Mouse (Mus musculus) heart, adult 2 months (tissue): ENCODE results near the gene Ctrb1. TPM values are rescaled to one million over a fixed set of nuclear protein-coding genes. Genes with fewer than 3 reads are reported as not detected.

ENCODE experiments used
- DNase-seq, 2 experiments: peaks; one replicate each; pipeline ENCODE4 v3.0.0; 2021
- H3K27ac ChIP-seq: fragments of 200-600 bp; 2 replicates; pipeline ENCODE4 v1.8.1; 2022
- H3K27me3 ChIP-seq: fragments of 200-500 bp; 2 replicates; pipeline ENCODE4 v1.6.1; 2012; ENCODE audit warnings: mild to moderate bottlenecking, low read length, inconsistent platforms, mixed read lengths; ENCODE audit not compliant: control insufficient read depth, insufficient read depth
- H3K36me3 ChIP-seq: fragments of 200-500 bp; 2 replicates; pipeline ENCODE4 v1.6.1; 2012; ENCODE audit warnings: low read length, inconsistent platforms; ENCODE audit not compliant: control insufficient read depth, insufficient read depth
- H3K4me1 ChIP-seq: fragments of 200-500 bp; 2 replicates; pipeline ENCODE4 v1.6.1; 2011; ENCODE audit warnings: low read length; ENCODE audit not compliant: control insufficient read depth, insufficient read depth
- H3K4me3 ChIP-seq: fragments of 200-600 bp; 2 replicates; pipeline ENCODE4 v1.8.1; 2022
- H3K79me2 ChIP-seq: fragments of 200-500 bp; replicated peaks from 2 replicates; pipeline ENCODE4 v1.6.1; 2012; ENCODE audit warnings: mild to moderate bottlenecking, inconsistent platforms, low read length, moderate library complexity, mixed read lengths; ENCODE audit not compliant: control insufficient read depth, insufficient read depth
- H3K9ac ChIP-seq: fragments of 200-500 bp; 2 replicates; pipeline ENCODE4 v1.6.1; 2012; ENCODE audit warnings: low read depth, mild to moderate bottlenecking, control low read depth, inconsistent platforms, low read length, mixed read lengths
- CTCF ChIP-seq: fragments of 200-600 bp; IDR thresholded peaks from 2 replicates; pipeline ENCODE4 v1.8.1; 2022; ENCODE audit warnings: antibody characterized with exemption, mild to moderate bottlenecking, moderate library complexity
- EP300 ChIP-seq: fragments of 200-500 bp; IDR thresholded peaks from 2 replicates; pipeline ENCODE4 v1.6.1; 2011; ENCODE audit warnings: low read depth, low read length, control low read depth; ENCODE audit not compliant: insufficient read depth
- POLR2A ChIP-seq: fragments of 200-500 bp; IDR thresholded peaks from 2 replicates; pipeline ENCODE4 v1.6.1; 2011; ENCODE audit warnings: mild to moderate bottlenecking, low read depth, low read length, control low read depth; ENCODE audit not compliant: insufficient read depth
- WGBS: fragments of 180-500 bp; shearing (Covaris S2); methylation state at CpG from one replicate; pipeline ENCODE4 v1.1.7; 2018; 5-methylcytosine and 5-hydroxymethylcytosine counted together
- intact Hi-C: fragments of 180-260 bp; cut with DNase I; formaldehyde crosslinking; loops from one replicate; pipeline ENCODE4 v1.15.1; 2025
- long read RNA-seq: library from polyadenylated mRNA; stranded (forward); transcript quantifications from one replicate; pipeline ENCODE4 v2.0.0, GENCODE M21; 2021
- polyA plus RNA-seq: library from polyadenylated mRNA; depleted of rRNA; stranded (reverse); fragments of >200 nt; gene quantifications from 2 replicates; pipeline ENCODE4 v1.2.3, GENCODE M21; 2012; rRNA removed
- total RNA-seq, 2 experiments: library from RNA; stranded (reverse); gene quantifications; 2 replicates each; pipeline ENCODE4 v1.2.3; 2021

Ctrb1 gene
- total RNA-seq (not detected), polyA plus RNA-seq (0.68 and 0.82 TPM in 2 replicates)
- long read RNA-seq = 0 reads

GRCm38 (mm10) chr8:111690960-111691445 lies at the start of gene Ctrb1:
Gene Ctrb1, minus strand, starts transcription at chr8:111691010.
- Histone ChIP-seq H3K36me3 (no peaks in the 10 kb centered on the region), H3K27ac (no peak within 1 kb of the TSS), H3K9ac (no peak within 1 kb of the TSS), H3K79me2 (no peaks in the 10 kb centered on the region), H3K4me1 (no peaks in the 10 kb centered on the region), H3K4me3 (no peak within 1 kb of the TSS), H3K27me3 (no peaks in the 10 kb centered on the region)
- intact Hi-C loops = no loop called here
- DNase-seq = no peak
- WGBS = 81% methylated on average over 2 of the region's 2 CpGs
- TF ChIP-seq POLR2A (no peak), EP300 (no peak), CTCF (no peak)

- Histone ChIP-seq H3K4me1 (peaks cover 49% of the 10 kb centered on the region), H3K27ac (peak overlapping the region; percentile 96), H3K27me3 (no peaks in the 10 kb centered on the region), H3K4me3 (no peak overlapping the region), H3K9ac (peak overlapping the region; percentile 2; the same call in 1 of the 2 replicates), H3K36me3 (no peaks in the 10 kb centered on the region; the same call in 1 of the 2 replicates), H3K79me2 (peaks cover 3% of the 10 kb centered on the region)
- DNase-seq = peak; percentile 43 to 63
- intact Hi-C loops = no loop called here
- no peak for TF ChIP-seq EP300
- no peak for TF ChIP-seq CTCF
- TF ChIP-seq POLR2A = no peak
- WGBS = 32% methylated on average over 7 of the region's 7 CpGs
These were observed 49.5 kb upstream of the Ctrb1 start for GRCm38 (mm10) chr8:111740301-111740711.

DNA sequence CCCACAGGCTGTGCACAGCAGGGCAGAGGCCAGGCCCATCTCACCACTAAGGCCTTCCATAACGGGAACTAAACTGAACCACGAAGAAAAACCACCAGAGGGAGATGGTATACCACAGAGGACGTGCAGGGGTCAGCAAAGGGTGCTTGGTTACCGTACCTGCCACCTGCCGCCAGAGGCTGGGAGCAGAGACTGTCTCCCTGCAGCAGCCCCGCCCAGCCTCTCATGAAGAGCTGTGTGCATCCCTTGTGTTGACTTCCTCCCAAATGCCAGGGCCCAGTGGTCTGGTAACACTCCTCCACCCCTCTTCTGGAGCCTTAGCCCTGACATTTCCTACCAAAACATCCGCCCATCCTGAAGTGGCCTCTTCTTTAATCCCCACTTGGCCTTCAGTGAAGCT lies 48.8 kb upstream of the Ctrb1 start:
- Histone ChIP-seq H3K4me3 (no peak overlapping the region), H3K4me1 (peaks cover 51% of the 10 kb centered on the region), H3K27me3 (no peaks in the 10 kb centered on the region), H3K79me2 (peaks cover 3% of the 10 kb centered on the region), H3K27ac (peak overlapping the region; percentile 96), H3K36me3 (no peaks in the 10 kb centered on the region; the same call in 1 of the 2 replicates), H3K9ac (peak overlapping the region; percentile 5; the same call in 1 of the 2 replicates)
- 41% methylated on average over 7 of the region's 7 CpGs for WGBS
- intact Hi-C loops = no loop called here
- TF ChIP-seq CTCF (peak; percentile 57), POLR2A (no peak)
- DNase-seq = peak in 1 of 2 experiments; percentile 18

DNA sequence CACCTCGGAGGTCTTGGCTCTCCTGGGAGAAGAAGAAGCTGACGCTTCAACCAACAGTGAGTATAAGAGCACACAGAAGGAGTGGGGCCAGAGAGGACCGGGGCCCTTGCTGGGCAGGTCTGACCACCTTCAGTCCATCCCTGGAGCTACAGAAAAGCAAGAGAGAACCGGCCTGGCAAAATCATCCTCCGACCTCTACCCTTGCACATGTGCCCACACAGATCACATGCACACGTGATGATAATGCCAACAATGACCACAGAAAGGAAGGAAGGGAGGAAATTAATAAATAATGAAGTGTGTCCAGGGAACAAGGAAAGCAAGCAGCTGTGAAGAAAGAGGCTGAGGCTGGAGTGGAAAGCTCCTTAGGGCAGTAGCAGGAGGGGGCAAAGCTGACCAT lies 48.1 kb upstream of the Ctrb1 start:
- DNase-seq = peak in 1 of 2 experiments; percentile 4
- WGBS = 32% methylated on average over 6 of the region's 6 CpGs
- H3K4me3 ChIP-seq = no peak overlapping the region
- peak overlapping the region; percentile 96 for H3K27ac ChIP-seq
- no peaks in the 10 kb centered on the region; the same call in 1 of the 2 replicates for H3K36me3 ChIP-seq
- H3K4me1 ChIP-seq = peaks cover 55% of the 10 kb centered on the region
- no peak overlapping the region for H3K9ac ChIP-seq
- TF ChIP-seq EP300 = no peak
- intact Hi-C loops = no loop called here
- H3K27me3 ChIP-seq = no peaks in the 10 kb centered on the region
- peaks cover 3% of the 10 kb centered on the region for H3K79me2 ChIP-seq

GRCm38 (mm10) chr8:111736321-111736720 lies 45.5 kb upstream of the Ctrb1 start:
- Histone ChIP-seq H3K79me2 (peaks cover 5% of the 10 kb centered on the region), H3K4me3 (no peak overlapping the region), H3K27ac (peak overlapping the region; percentile 96), H3K9ac (no peak overlapping the region; the same call in 1 of the 2 replicates), H3K4me1 (peaks cover 61% of the 10 kb centered on the region), H3K36me3 (no peaks in the 10 kb centered on the region; the same call in 1 of the 2 replicates), H3K27me3 (no peaks in the 10 kb centered on the region)
- intact Hi-C loops = no loop called here
- TF ChIP-seq CTCF (no peak), POLR2A (no peak), EP300 (no peak)
- DNase-seq = peak; percentile 9 to 25
- 34% methylated on average over 7 of the region's 7 CpGs for WGBS

DNA sequence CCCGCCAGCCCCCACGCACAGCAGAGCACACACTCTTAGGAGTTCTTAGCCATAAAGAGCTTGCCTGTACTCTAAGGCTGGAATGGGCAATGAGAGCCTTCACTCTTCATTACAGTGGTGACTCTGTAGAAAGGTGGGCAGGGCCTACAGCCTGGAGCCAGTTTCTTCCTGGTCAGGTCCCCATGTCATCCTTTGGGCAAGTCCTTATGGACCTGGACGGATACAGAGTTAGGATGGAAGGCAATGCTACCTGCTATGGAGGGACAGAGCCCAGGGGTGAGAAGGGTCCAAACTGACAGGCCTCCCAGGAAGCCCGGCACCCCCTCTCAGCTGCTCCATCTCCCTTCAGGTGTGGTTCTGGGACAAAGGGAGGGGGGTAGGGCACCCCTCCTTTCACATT lies 45.0 kb upstream of the Ctrb1 start:
- 57% methylated on average over 4 of the region's 4 CpGs for WGBS
- DNase-seq = no peak
- H3K4me1 ChIP-seq = peaks cover 61% of the 10 kb centered on the region
- peak overlapping the region; percentile 17 for H3K9ac ChIP-seq
- no peaks in the 10 kb centered on the region; the same call in 1 of the 2 replicates for H3K36me3 ChIP-seq
- peak overlapping the region; percentile 10; the same call in 1 of the 2 replicates for H3K4me3 ChIP-seq
- peak overlapping the region; percentile 96 for H3K27ac ChIP-seq
- TF ChIP-seq POLR2A (no peak), EP300 (no peak), CTCF (no peak)
- peaks cover 5% of the 10 kb centered on the region for H3K79me2 ChIP-seq
- intact Hi-C loops = no loop called here
- no peaks in the 10 kb centered on the region for H3K27me3 ChIP-seq
